Mouse (Mus musculus): ENCODE results near the gene Lingo1.

DNA sequence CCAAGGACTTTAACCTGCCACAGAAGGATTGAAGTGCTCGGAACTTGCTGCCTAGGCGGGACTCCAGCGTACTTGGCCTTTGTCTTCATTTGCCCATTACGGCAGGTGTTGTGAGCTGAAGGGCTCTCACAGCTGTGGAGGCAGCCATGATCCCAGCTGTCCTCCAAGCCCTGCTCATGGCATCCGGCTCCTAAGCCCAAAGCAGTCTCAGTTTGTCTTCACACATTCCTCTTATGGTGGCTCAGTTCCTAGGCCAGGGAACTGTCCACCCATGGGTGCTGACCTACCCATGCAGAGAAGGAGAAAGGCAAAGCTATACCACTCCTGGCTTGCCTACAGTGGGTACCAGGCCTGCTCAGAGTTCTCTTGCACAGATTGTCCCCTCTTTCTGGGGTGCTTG lies 132.1 kb downstream of the Lingo1 start:
- no peak for TF ChIP-seq CTCF (conservative IDR thresholded peaks at IDR 0.05; ENCODE audit: low read length)
- no peak for TF ChIP-seq POU5F1 (IDR thresholded peaks at IDR 0.05; ENCODE audit: borderline replicate concordance, low read length)
- TF ChIP-seq NANOG (IDR thresholded peaks at IDR 0.05; ENCODE audit: borderline replicate concordance, low read length) = no peak

All from E14TG2a.4 (cell line).